Mouse (Mus musculus) kidney, adult 2 months (tissue): ENCODE measurements around the gene Nampt.

Source experiments
- CTCF ChIP-seq: fragments of 200-500 bp; conservative IDR thresholded peaks from 2 replicates; pipeline ENCODE4 v1.5.1; 2011; ENCODE audit warnings: low read depth, mild to moderate bottlenecking, control low read depth, low read length, moderate library complexity, mixed read lengths; ENCODE audit not compliant: insufficient read depth, insufficient read length
- POLR2A ChIP-seq: fragments of 200-500 bp; IDR thresholded peaks from one replicate; pipeline ENCODE4 v1.6.1; 2011; ENCODE audit warnings: low read depth, low read length, control low read depth

DNA sequence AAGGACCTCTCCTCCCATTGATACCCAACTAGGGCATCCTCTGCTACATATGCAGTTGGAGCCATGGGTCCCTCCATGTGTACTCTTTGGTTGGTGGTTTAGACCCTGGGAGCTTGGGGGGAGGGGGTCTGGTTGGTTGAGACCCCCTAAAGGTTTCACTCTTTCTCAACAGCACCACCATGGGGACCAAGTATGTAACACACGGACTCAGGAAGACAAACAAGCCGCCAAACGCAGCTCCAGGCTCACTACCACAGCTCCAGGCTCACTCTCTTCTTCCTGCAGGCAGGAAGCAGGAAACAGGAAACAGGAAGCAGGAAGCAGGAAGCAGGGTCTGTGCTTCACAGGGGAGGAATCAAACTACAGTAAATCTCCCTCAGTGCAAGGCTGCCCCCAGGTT lies 60.0 kb downstream of the Nampt start:
- TF ChIP-seq CTCF (no peak), POLR2A (no peak)
